In genomic region chr12:75855051-75855453, GRCm38 (mm10) we compare ENCODE assay signal across 8 mouse cellular contexts. TPM values are rescaled to one million over a fixed set of nuclear protein-coding genes. Genes with fewer than 3 reads are reported as not detected.
DNase-seq lines count a peak whose midpoint lies in the region; ATAC-seq lines count a peak whose summit lies in the region.

No protein-coding gene starts in this region.

- peaks cover 10% of the 10 kb centered on the region for H3K4me1 ChIP-seq in brown adipose tissue, adult 24 weeks (ENCODE audit: control insufficient read depth, insufficient read depth, insufficient read length, low read length)

- DNase-seq in embryo, embryonic 9.5 days (ENCODE audit: extremely low spot score) = peak; percentile 7
- DNase-seq in embryo, embryonic 10.5 days (ENCODE audit: low spot score) = no peak
- peak; percentile 29 for DNase-seq in lung, postnatal 25 days (ENCODE audit: low spot score)
- no peak for DNase-seq in layer of hippocampus, postnatal 25 days (ENCODE audit: extremely low spot score in 1 of 2, low spot score in 1 of 2)
- DNase-seq in right cerebral cortex, postnatal 4 days = no peak
- no peak for DNase-seq in left cerebral cortex, postnatal 4 days

- H3K4me3 ChIP-seq in brown adipose tissue, adult 24 weeks (ENCODE audit: insufficient read depth, low read depth, low read length) = no peak overlapping the region

- intact Hi-C loops in left cerebral cortex, postnatal 4 days (cut with DNase I) = no loop called here

- peak; percentile 51 to 60 for ATAC-seq in hematopoietic stem cell, adult 5-6 weeks (replicated peaks in 1 of 2; ENCODE audit: insufficient read depth in 1 of 2, low FRiP score in 2 of 2, low TSS enrichment in 1 of 2, low read depth in 1 of 2, poor library complexity in 2 of 2, severe bottlenecking in 2 of 2)

- peak overlapping the region; percentile 40; the same call in 1 of the 2 replicates for H3K27ac ChIP-seq in brown adipose tissue, adult 24 weeks (replicated peaks; ENCODE audit: low read depth, low read length)

RNA-seq across cellular contexts. Expression of gene Syne2, which starts 37.1 kb away (rescaled TPM):
- polyA plus RNA-seq in brown adipose tissue, adult 24 weeks (2012; ENCODE audit: insufficient read depth, insufficient read length, missing spikeins) = 19.7 and 22.0 TPM in 2 replicates
- total RNA-seq in hematopoietic stem cell, adult 5-6 weeks (2017) = 30.6 and 41.3 TPM in 2 replicates
- total RNA-seq in layer of hippocampus, postnatal 25 days (2021) = 10 to 100 TPM; 23.0 to 25.5 TPM
- 10 to 100 TPM; 37.6 to 43.8 TPM for total RNA-seq in left cerebral cortex, postnatal 4 days (2021)

Comparison
In these comparisons a context has a peak if more than half of its experiments do, and no peak if none do; other contexts are left out.
1. DNase-seq: peak in embryo, embryonic 9.5 days (single experiment) and lung, postnatal 25 days (single experiment); none in embryo, embryonic 10.5 days (single experiment), layer of hippocampus, postnatal 25 days (0 of 2), right cerebral cortex, postnatal 4 days (single experiment) and left cerebral cortex, postnatal 4 days (single experiment).